Mouse (Mus musculus): Measurements from ENCODE around the gene Cx3cl1.

The Cx3cl1 gene

GRCm38 (mm10) chr8:94773700-94774171 lies 1.9 kb downstream of the Cx3cl1 start:
- DNase-seq (ENCODE audit: low spot score in 2 of 2): peak; percentile 24 to 27

DNA sequence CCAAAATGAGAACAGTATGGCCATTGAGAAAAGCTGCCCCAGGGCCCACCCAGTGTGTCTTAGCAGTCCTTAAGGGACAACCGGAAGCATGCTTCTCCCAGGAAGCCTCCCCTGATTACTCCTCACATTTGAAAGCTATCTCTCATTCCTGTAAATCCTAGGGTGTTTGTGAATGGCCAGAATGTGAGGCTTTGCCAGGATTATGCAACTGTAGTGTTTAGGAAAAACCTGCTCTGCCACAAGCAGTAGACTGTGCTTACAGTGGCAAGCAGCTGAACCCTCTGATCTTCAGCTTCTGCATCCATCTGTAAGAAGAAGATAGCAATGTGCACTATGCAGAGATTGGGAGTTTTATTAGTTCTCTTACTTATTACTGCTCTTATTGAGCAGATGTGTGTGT lies 2.8 kb downstream of the Cx3cl1 start:
- DNase-seq (ENCODE audit: low spot score in 2 of 2): no peak

- peak in 1 of 2 experiments; percentile 30 for DNase-seq (ENCODE audit: low spot score in 2 of 2)
Observed at GRCm38 (mm10) chr8:94776346-94776745, 4.5 kb downstream of the Cx3cl1 start.

DNA sequence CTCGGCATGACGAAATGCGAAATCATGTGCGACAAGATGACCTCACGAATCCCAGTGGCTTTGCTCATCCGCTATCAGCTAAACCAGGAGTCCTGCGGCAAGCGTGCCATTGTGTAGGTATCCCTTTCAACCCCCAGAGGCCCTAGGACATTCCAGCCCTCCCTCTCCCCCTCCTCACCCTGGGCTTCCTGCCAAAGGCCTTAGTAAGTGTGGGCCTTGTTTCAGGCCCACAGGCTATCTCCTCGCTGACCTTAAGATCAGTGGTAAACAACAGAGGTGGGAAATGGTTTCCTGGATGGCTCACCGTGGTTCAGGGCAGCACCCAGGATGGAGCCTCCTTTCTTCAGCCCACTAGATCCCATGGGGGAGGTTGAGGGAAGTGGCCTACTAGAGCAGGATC lies 6.2 kb downstream of the Cx3cl1 start:
- no peak for DNase-seq (ENCODE audit: low spot score in 2 of 2)

- no peak for DNase-seq (ENCODE audit: low spot score in 2 of 2)
Observed at GRCm38 (mm10) chr8:94778473-94778872, 6.7 kb downstream of the Cx3cl1 start.

GRCm38 (mm10) chr8:94778895-94779533 lies 7.2 kb downstream of the Cx3cl1 start:
- no peak for DNase-seq (ENCODE audit: low spot score in 2 of 2)

DNA sequence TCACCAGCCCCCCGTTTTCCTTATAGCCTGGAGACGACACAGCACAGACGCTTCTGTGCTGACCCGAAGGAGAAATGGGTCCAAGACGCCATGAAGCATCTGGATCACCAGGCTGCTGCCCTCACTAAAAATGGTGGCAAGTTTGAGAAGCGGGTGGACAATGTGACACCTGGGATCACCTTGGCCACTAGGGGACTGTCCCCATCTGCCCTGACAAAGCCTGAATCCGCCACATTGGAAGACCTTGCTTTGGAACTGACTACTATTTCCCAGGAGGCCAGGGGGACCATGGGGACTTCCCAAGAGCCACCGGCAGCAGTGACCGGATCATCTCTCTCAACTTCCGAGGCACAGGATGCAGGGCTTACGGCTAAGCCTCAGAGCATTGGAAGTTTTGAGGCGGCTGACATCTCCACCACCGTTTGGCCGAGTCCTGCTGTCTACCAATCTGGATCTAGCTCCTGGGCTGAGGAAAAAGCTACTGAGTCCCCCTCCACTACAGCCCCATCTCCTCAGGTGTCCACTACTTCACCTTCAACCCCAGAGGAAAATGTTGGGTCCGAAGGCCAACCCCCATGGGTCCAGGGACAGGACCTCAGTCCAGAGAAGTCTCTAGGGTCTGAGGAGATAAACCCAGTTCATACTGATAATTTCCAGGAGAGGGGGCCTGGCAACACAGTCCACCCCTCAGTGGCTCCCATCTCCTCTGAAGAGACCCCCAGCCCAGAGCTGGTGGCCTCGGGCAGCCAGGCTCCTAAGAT lies 7.9 kb downstream of the Cx3cl1 start:
- DNase-seq (ENCODE audit: low spot score in 2 of 2): no peak

GRCm38 (mm10) chr8:94780491-94781154 lies 8.8 kb downstream of the Cx3cl1 start:
- no peak for DNase-seq (ENCODE audit: low spot score in 2 of 2)

- DNase-seq (ENCODE audit: low spot score in 2 of 2): peak in 1 of 2 experiments; percentile 25
Observed at GRCm38 (mm10) chr8:94781155-94781837, 9.5 kb downstream of the Cx3cl1 start.

- DNase-seq (ENCODE audit: low spot score in 2 of 2): no peak
Observed at GRCm38 (mm10) chr8:94781838-94782235, 10.0 kb downstream of the Cx3cl1 start.

- DNase-seq (ENCODE audit: low spot score in 2 of 2): no peak
Observed at GRCm38 (mm10) chr8:94783890-94784289, 12.1 kb downstream of the Cx3cl1 start.

DNA sequence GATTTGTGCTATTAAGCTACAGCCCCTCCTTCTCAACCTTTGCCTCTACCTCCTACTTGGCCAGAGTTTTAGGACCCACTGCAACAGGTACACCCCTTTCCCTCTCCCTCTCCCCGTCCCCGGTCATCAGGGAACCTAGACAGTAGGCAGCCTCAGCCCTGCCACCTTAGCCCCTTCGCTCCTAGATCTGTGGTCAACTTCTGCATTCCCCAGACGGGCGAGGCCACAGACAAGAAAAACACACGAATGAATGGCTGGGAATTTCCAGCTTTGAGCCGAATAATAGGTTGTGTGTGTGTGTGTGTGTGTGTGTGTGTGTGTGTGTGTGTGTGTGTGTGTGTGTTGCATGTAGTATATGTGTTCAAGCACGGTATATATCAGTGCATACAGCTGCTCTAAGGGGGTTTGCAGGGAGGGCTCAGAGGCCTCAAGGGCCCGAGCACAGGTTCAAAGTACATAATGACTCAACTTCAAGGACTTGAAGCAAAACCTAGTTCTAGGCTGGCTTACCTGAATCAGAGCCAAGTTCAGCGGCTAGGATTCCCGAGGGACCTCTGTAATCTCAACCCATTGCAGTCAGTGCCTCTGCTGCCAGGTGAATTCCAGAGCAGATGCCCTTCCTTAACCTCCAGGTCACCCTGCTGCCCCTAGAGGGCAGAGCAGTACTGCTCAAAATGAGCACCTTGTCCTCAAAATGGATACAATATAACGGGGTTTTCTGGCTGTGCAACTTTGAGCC lies 13.6 kb downstream of the Cx3cl1 start:
- peak in 1 of 2 experiments; percentile 41 for DNase-seq (ENCODE audit: low spot score in 2 of 2)

DNA sequence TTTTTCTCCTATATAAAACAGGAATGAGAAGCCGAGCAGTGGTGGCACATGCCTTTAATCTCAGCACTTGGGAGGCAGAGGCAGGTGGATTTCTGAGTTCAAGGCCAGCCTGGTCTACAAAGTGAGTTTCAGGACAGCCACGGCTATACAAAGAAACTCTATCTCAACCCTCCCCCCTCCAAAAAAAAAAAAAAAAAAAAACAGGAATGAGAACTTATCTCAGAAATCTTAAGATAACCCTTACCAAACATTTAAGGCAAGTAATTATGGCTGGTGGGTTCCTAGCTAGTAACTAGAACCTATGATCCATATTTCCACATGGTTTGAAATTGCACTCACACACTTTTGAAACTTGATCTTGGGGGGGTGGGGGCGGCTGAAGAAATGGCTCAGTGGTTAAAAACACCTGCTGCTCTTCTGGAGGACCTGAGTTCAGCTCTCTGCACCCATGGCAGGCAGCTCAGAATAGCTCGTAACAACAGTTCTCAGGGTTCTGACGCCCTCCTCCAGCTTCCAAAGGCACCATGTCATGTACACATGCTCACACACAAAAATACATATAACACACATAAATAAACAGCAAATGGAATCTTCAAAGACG lies 14.3 kb downstream of the Cx3cl1 start:
- no peak for DNase-seq (ENCODE audit: low spot score in 2 of 2)

DNA sequence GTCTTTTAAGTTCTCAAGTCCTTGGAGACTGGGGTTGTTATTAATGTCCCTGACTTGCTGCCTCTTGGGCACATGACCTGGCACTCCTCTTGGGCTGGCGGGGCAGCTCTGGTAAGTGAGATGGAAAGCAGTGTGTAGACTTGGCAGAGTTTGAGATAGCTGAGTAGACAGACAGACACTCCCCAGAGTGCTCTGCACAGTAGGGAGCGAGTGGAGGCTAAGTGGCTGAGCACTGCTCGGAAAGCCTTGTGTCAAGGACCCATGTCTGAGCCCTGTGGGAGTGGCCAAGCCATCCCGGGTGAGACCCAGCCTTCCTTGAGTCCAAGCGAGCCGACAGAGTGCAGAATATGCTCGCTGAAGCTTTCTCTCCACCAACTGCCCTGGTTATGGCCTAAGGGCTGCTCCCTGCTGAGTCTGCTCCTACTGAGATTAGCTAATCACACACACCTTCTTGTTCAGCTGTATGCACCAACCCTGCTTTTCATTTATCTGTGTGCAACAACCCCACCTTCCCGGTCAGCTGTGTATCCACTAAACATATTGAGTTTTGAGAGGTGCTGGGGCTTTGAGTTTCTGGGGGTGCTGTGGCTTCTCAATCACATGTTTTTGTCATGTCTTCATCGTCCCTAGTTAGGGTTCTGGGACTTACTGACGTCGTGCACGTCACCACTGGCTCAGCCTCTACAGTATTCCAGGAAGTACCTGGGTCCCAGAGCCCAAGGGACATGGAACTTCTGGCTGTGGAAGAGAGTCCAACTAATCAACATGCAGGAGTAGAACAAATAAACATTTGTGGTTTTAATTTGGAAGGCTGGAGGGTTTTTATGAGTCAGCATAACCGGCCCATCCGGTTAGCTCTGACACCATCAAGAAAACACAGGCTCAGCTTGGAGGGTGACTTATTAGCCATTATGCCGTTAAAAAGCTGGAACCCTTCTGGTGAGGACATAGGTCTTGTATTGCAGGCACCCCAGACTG lies 16.0 kb downstream of the Cx3cl1 start:
- DNase-seq (ENCODE audit: low spot score in 2 of 2): peak; percentile 58 to 63

GRCm38 (mm10) chr8:94789256-94789955 lies 17.6 kb downstream of the Cx3cl1 start:
- no peak for DNase-seq (ENCODE audit: low spot score in 2 of 2)

DNA sequence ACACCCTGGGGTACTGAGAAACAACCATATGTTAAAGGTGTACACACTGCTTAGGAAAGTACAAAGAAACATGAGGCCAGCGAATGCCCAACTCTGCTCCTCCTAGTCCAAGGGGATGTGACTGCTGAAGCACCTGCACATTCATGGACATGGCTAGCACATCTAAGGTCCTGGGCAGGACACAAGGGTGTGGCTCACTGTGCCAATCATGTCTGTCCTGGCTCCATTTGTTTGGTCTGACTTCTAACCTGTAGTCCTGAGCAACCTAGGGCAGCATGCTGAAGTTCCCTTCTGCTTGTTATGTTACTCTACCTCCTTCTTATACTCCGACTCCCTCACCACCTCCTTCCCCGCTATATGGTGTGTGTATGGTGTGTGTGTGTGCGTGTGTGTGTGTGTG lies 22.6 kb downstream of the Cx3cl1 start:
- no peak for DNase-seq (ENCODE audit: low spot score in 2 of 2)

GRCm38 (mm10) chr8:94794782-94795181 lies 23.0 kb downstream of the Cx3cl1 start:
- no peak for DNase-seq (ENCODE audit: low spot score in 2 of 2)

DNA sequence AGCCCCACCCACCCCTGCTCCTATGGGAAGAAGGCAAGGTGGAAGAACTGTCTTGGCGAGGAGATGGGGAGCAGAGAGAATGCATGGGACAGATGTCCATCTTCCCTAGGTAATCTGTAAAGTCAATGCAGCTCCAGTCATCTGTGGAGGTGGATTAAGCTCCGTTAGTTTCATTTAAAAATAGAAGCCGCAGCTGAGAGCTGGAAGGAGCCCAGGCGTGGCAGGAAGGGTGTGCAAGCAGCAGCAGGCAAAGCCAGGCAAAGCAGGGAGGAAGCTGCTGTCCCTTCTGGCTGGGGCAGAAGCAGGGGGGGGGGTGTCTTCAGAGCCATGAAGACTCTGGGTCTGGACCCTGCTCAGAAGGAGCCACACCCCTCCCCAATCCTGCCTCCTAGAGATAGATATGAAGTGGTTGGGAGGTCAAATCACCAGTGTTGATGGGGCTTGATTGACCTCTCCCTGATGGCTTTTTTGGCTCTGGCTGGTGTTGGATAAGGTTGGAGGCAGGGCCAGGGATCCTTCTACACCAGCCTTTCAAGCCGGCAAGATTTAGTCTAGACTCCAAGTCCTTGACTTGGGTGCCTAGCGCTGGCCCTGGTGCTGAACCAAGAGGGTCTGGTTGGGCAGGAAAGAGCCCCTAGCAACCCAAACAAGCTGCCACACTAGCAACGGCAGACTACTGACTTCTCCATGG lies 28.6 kb downstream of the Cx3cl1 start:
- DNase-seq (ENCODE audit: low spot score in 2 of 2): no peak
